Mouse (Mus musculus) ES-Bruce4 (cell line): ENCODE results near the gene Gm17364. TPM values are rescaled to one million over a fixed set of nuclear protein-coding genes. Genes with fewer than 3 reads are reported as not detected.
"Not testable (repeated sequence)": the region's sequence is repeated elsewhere in the genome, so short reads cannot be mapped to it uniquely, and the experiment has no call there.

Experiments
- H3K27ac ChIP-seq: 2 replicates; pipeline ENCODE4 v1.5.1; 2012; ENCODE audit warnings: low read length, inconsistent platforms; ENCODE audit not compliant: insufficient read depth
- H3K27me3 ChIP-seq: 2 replicates; pipeline ENCODE4 v1.6.1; 2012; ENCODE audit warnings: mild to moderate bottlenecking, low read length, inconsistent platforms; ENCODE audit not compliant: control insufficient read depth, poor library complexity, insufficient read depth, severe bottlenecking
- H3K36me3 ChIP-seq: 2 replicates; pipeline ENCODE4 v1.6.1; 2012; ENCODE audit warnings: inconsistent platforms, mild to moderate bottlenecking, low read length, moderate library complexity; ENCODE audit not compliant: control insufficient read depth, poor library complexity, insufficient read depth, severe bottlenecking
- H3K4me1 ChIP-seq: one replicate; pipeline ENCODE4 v1.8.1; 2011; ENCODE audit warnings: low read length; ENCODE audit not compliant: control insufficient read depth, insufficient read depth
- H3K4me3 ChIP-seq: 2 replicates; pipeline ENCODE4 v1.5.1; 2011; ENCODE audit warnings: low read depth, mild to moderate bottlenecking, low read length
- H3K9ac ChIP-seq: 2 replicates; pipeline ENCODE4 v1.6.1; 2012; ENCODE audit warnings: low read depth, mild to moderate bottlenecking, inconsistent platforms; ENCODE audit not compliant: poor library complexity, severe bottlenecking
- H3K9me3 ChIP-seq: replicated peaks from 2 replicates; pipeline ENCODE4 v1.6.1; 2012; ENCODE audit warnings: mild to moderate bottlenecking, low read length, inconsistent platforms; ENCODE audit not compliant: control insufficient read depth, poor library complexity, insufficient read depth, severe bottlenecking
- CTCF ChIP-seq: IDR thresholded peaks from one replicate; pipeline ENCODE4 v1.8.1; 2011; ENCODE audit warnings: low read depth, low read length
- EP300 ChIP-seq: IDR thresholded peaks from 2 replicates; pipeline ENCODE4 v1.6.1; 2011; ENCODE audit warnings: low read depth, low read length; ENCODE audit not compliant: insufficient read depth
- POLR2A ChIP-seq: IDR thresholded peaks from one replicate; pipeline ENCODE4 v1.8.1; 2011; ENCODE audit warnings: low read length; ENCODE audit not compliant: insufficient read depth
- polyA plus RNA-seq: library from polyadenylated mRNA; stranded (reverse); fragments of >200 nt; gene quantifications from 2 replicates; pipeline ENCODE4 v1.2.4, GENCODE M21; 2011; ENCODE audit warnings: low read depth; ENCODE audit not compliant: missing spikeins, insufficient read depth, insufficient read length

The Gm17364 gene
- polyA plus RNA-seq, 1 experiment: not detected

- Histone ChIP-seq H3K36me3 (no peaks in the 10 kb centered on the region), H3K9ac (no peak overlapping the region), H3K4me1 (no peaks in the 10 kb centered on the region), H3K27me3 (no peaks in the 10 kb centered on the region), H3K27ac (no peak overlapping the region), H3K4me3 (no peak overlapping the region), H3K9me3 (no peaks in the 10 kb centered on the region)
- TF ChIP-seq CTCF: peak; percentile 26
- TF ChIP-seq POLR2A: no peak
Observed at GRCm38 (mm10) chr13:41283256-41283655, 9.5 kb upstream of the Gm17364 start.

DNA sequence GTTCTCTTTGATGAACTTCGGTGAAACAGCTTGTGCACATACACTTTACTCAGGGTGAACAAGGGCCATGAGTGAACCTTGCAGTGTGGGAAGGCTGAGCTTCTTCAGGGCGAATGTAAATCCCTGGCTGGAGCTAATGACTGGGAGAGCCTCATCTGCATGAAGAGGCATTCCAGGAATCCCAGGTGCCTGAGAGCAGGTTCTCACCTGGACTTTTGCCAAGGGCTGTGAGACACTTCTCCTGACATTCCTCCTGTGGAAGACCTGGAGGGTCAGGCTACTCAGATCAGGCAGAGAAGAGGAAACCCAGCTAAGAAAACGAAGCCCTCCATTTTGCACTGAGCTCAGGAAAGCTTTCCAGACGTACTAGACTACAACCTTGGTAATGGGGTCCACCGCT is 6.9 kb upstream of the Gm17364 start:
- Histone ChIP-seq H3K27me3 (no peaks in the 10 kb centered on the region), H3K9me3 (no peaks in the 10 kb centered on the region), H3K36me3 (no peaks in the 10 kb centered on the region), H3K9ac (no peak overlapping the region), H3K4me3 (no peak overlapping the region), H3K4me1 (no peaks in the 10 kb centered on the region), H3K27ac (no peak overlapping the region)
- no peak for TF ChIP-seq CTCF
- no peak for TF ChIP-seq POLR2A
- TF ChIP-seq EP300: no peak

GRCm38 (mm10) chr13:41267827-41268408 is 5.9 kb downstream of the Gm17364 start:
- H3K9me3 ChIP-seq: no peaks in the 10 kb centered on the region
- H3K27me3 ChIP-seq: no peaks in the 10 kb centered on the region
- no peak for TF ChIP-seq EP300
- no peak for TF ChIP-seq POLR2A
- TF ChIP-seq CTCF: no peak
- no peaks in the 10 kb centered on the region for H3K4me1 ChIP-seq
- H3K4me3 ChIP-seq: no peak overlapping the region
- no peak overlapping the region for H3K27ac ChIP-seq
- no peak overlapping the region for H3K9ac ChIP-seq
- H3K36me3 ChIP-seq: peaks cover 3% of the 10 kb centered on the region; the same call in 1 of the 2 replicates

GRCm38 (mm10) chr13:41263304-41264006 is 10.3 kb downstream of the Gm17364 start:
- H3K4me3 ChIP-seq: no peak overlapping the region
- no peak overlapping the region for H3K9ac ChIP-seq
- no peaks in the 10 kb centered on the region for H3K27me3 ChIP-seq
- no peaks in the 10 kb centered on the region for H3K4me1 ChIP-seq
- H3K36me3 ChIP-seq: no peaks in the 10 kb centered on the region
- no peaks in the 10 kb centered on the region for H3K9me3 ChIP-seq
- TF ChIP-seq CTCF (no peak), POLR2A (no peak), EP300 (no peak)
- no peak overlapping the region for H3K27ac ChIP-seq

DNA sequence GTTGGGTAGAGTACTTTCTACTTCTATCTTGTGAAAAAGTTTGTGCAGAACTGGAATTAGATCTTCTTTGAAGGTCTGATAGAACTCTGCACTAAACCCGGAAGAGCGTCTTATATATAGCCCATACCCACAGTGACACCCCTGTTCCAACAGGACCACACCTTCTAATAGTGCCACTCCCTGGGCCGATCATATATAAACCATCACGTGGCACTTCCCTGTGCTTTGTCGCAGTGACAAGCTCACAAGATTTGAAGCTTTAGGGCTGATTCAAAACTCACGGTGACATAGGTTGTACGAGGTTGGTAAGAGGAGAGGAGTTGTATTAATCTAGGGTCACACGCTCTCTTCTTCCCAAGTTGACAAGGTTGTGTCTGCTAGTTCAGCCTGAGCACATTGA is 12.2 kb downstream of the Gm17364 start:
- H3K27me3 ChIP-seq, H3K4me1 ChIP-seq, H3K27ac ChIP-seq, H3K36me3 ChIP-seq, H3K9me3 ChIP-seq, H3K4me3 ChIP-seq, H3K9ac ChIP-seq: not testable (repeated sequence)

DNA sequence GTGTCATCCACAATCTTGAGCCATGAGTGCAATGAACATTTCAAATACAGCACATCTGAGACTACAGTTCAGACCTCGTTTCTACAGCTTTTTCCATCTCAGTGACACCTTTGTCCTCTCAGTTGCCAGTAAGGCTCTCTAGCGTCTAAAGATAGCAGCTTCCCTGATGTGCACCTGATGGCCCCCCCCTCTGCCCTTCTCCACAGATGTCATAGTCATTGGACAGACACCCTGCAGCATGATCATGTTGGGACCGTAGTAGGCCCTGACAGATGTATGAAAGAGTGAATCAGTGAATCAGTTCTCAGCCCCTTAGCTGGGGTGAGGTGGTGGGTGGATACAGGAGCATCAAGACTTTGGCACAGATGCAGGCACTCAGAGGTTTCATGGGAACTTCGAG is 15.9 kb downstream of the Gm17364 start:
- H3K4me3 ChIP-seq: no peak overlapping the region

More for the DNA sequence above, 15.9 kb downstream of the Gm17364 start:
- Histone ChIP-seq H3K9ac (no peak overlapping the region), H3K27me3 (no peaks in the 10 kb centered on the region), H3K9me3 (no peaks in the 10 kb centered on the region), H3K4me1 (no peaks in the 10 kb centered on the region), H3K36me3 (no peaks in the 10 kb centered on the region), H3K27ac (no peak overlapping the region)
- TF ChIP-seq POLR2A (no peak), CTCF (no peak), EP300 (no peak)
